Mouse (Mus musculus): ENCODE measurements around the gene Shb. TPM values are rescaled to one million over a fixed set of nuclear protein-coding genes. Genes with fewer than 3 reads are reported as not detected.
"Not testable (repeated sequence)": the region's sequence is repeated elsewhere in the genome, so short reads cannot be mapped to it uniquely, and the experiment has no call there.

Shb gene
- polyA plus RNA-seq, 1 experiment from 2014 or later = 11.1 TPM

DNA sequence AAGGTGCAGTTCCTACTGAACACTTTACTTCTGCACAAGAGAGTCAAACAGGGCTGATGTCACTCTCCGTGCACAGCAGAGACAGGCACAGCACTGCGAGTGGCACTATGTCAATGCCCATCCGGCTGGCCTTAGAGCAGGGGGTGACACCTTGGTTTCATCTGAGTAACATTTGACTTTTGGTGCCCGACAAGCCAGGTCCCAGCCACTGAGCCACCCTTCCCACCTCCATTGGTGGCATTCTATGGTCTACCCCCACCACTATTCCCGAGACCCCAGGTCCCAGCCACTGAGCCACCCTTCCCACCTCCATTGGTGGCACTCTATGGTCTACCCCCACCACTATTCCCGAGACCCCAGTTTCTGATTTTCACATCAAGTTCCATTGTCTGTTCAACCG is 128.2 kb downstream of the Shb start:
- H3K27me3 ChIP-seq (ENCODE audit: control insufficient read depth, insufficient read depth, low read length) = no peaks in the 10 kb centered on the region
- no peak for ATAC-seq (replicated peaks; ENCODE audit: insufficient number of reproducible peaks, low FRiP score, low TSS enrichment)
- H3K4me2 ChIP-seq = no peak overlapping the region
- H3K36me3 ChIP-seq (ENCODE audit: control insufficient read depth, insufficient read depth, low read length) = peaks cover 10% of the 10 kb centered on the region
- no peaks in the 10 kb centered on the region for H3K9me3 ChIP-seq (replicated peaks; ENCODE audit: control insufficient read depth, low read length)
- H3K27ac ChIP-seq (ENCODE audit: low read depth, low read length) = no peak overlapping the region
- no peak overlapping the region for H3K4me3 ChIP-seq (ENCODE audit: low read depth, low read length)
- H3K4me1 ChIP-seq (ENCODE audit: control insufficient read depth, insufficient read depth, low read length) = peaks cover 25% of the 10 kb centered on the region
- no peak overlapping the region for H3K9ac ChIP-seq (ENCODE audit: low read depth, low read length)
- 92% methylated on average over 7 of the region's 7 CpGs for WGBS (ENCODE audit: insufficient replicate concordance)

DNA sequence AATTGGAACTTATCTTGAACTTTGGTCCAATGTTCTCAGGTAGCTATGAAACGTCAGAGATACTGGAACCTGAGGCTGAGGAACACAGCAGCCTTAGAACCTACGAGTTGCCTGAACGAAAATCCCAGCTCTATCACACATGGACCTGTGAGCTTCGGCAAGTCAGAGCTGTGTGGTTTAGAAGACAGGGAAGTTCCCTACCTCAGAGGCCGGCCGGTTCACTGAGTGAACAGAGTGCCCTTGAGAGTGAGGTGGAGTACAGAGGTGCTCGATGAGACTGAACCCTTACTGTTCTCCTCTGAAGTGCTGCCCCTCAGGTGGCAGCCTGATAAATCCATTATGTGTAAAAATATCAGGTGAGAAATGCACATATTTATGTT is 128.8 kb downstream of the Shb start:
- Histone ChIP-seq H3K4me2 (no peak overlapping the region), H3K36me3 (ENCODE audit: control insufficient read depth, insufficient read depth, low read length) (peaks cover 15% of the 10 kb centered on the region), H3K9me3 (replicated peaks; ENCODE audit: control insufficient read depth, low read length) (no peaks in the 10 kb centered on the region), H3K4me3 (ENCODE audit: low read depth, low read length) (no peak overlapping the region), H3K4me1 (ENCODE audit: control insufficient read depth, insufficient read depth, low read length) (peaks cover 23% of the 10 kb centered on the region), H3K9ac (ENCODE audit: low read depth, low read length) (no peak overlapping the region), H3K27me3 (ENCODE audit: control insufficient read depth, insufficient read depth, low read length) (no peaks in the 10 kb centered on the region), H3K27ac (ENCODE audit: low read depth, low read length) (no peak overlapping the region)
- 83% methylated on average over 7 of the region's 7 CpGs for WGBS (ENCODE audit: insufficient replicate concordance)
- no peak for ATAC-seq (replicated peaks; ENCODE audit: insufficient number of reproducible peaks, low FRiP score, low TSS enrichment)

DNA sequence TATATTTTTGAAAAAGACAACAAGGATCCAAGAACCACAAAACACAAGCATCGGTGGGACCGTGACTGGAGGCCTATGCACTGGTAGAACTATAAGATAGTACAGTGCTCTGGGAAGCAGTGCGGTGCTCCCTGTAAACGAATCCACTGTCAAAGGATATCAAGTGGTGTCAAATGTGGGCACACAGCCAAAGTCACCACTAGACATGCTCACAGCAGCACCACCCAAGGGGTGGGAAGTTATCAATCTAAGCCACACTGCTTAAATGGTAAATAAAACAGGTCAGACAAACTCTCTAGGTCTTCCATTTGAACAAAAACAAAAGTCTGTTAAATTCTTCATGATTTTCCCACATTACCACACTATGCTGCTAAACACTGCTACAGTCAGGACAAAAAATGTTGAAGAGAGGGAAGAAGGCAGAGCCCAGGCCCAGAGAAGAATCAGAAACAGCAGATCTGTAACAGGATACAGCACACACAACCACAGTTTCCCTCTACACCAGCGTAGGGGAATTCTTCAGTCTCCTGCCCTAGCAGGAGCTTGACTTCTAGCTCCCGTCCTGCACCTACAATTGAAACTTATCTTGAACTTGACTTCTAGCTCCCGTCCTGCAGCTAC is 129.3 kb downstream of the Shb start:
- Histone ChIP-seq H3K36me3 (ENCODE audit: control insufficient read depth, insufficient read depth, low read length) (peaks cover 15% of the 10 kb centered on the region), H3K4me3 (ENCODE audit: low read depth, low read length) (no peak overlapping the region), H3K4me2 (no peak overlapping the region), H3K9me3 (replicated peaks; ENCODE audit: control insufficient read depth, low read length) (no peaks in the 10 kb centered on the region), H3K27ac (ENCODE audit: low read depth, low read length) (no peak overlapping the region), H3K9ac (ENCODE audit: low read depth, low read length) (no peak overlapping the region), H3K4me1 (ENCODE audit: control insufficient read depth, insufficient read depth, low read length) (peaks cover 23% of the 10 kb centered on the region), H3K27me3 (ENCODE audit: control insufficient read depth, insufficient read depth, low read length) (no peaks in the 10 kb centered on the region)
- ATAC-seq (replicated peaks; ENCODE audit: insufficient number of reproducible peaks, low FRiP score, low TSS enrichment) = no peak
- WGBS (ENCODE audit: insufficient replicate concordance) = 50% methylated on average over 7 of the region's 7 CpGs

DNA sequence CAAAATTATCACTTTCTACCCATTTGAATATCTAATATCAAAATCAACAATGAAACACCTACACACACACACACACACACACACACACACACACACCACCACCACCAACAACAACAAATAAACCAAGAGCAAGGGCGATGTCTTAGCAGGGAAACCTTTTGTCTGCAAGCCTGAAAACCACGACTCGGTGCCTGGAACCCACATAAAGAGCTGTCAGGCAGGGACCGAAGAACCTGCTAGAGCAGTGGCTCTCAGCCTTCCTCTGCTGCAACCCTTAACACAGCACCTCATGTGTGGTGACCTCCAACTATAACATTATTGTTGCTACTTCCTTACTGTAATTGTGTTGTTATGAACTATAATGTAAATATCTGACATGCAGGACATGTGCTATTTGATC is 130.0 kb downstream of the Shb start:
- Histone ChIP-seq H3K4me2 (0 out of 2 replicates have a peak overlapping the region, but pooled peaks have one; percentile 5), H3K27me3 (ENCODE audit: control insufficient read depth, insufficient read depth, low read length) (no peaks in the 10 kb centered on the region), H3K4me1 (ENCODE audit: control insufficient read depth, insufficient read depth, low read length) (peaks cover 21% of the 10 kb centered on the region), H3K9me3 (replicated peaks; ENCODE audit: control insufficient read depth, low read length) (no peaks in the 10 kb centered on the region), H3K9ac (ENCODE audit: low read depth, low read length) (no peak overlapping the region), H3K27ac (ENCODE audit: low read depth, low read length) (no peak overlapping the region), H3K36me3 (ENCODE audit: control insufficient read depth, insufficient read depth, low read length) (peaks cover 15% of the 10 kb centered on the region), H3K4me3 (ENCODE audit: low read depth, low read length) (no peak overlapping the region)
- WGBS (ENCODE audit: insufficient replicate concordance) = 93% methylated on average over 4 of the region's 4 CpGs
- no peak for ATAC-seq (replicated peaks; ENCODE audit: insufficient number of reproducible peaks, low FRiP score, low TSS enrichment)

DNA sequence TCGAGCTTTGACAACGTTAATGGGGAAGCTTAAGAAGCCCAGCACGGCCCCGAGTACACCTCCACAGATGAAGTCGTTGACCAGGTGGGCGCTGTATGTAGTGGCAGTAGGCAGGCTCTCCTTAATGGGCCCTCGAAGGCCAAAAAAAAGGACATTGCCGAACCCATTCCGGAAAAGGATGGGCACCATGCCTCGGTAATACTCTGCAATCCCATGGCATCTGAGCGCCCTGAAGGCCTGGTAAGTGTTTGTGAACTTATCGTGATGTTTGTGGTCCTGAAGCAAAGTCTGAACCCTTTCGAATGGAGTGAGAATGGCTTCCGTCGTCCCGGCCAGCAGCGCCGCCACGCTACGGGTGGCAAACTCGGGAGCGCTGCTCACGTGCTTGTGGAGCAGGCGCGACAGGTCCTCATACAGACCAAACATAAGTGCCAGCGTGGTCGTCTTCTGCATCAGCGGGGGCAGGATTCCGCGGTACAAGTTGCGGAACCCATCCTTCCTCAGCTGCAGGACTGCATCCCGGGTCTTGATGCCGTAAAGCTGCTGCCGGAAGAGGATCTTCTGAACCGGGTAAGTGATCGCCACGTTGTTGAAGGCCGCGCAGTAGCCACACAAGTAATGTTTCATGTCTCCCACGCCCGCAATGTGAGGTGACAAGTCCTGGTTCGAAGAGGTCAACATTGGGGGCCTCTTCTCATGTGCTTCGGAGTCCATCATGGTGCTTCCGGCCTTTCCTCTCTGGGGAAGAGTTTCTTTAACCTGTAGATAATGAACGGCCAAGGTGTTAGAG is 132.7 kb downstream of the Shb start:
- H3K27ac ChIP-seq (ENCODE audit: low read depth, low read length) = no peak overlapping the region
- H3K4me1 ChIP-seq (ENCODE audit: control insufficient read depth, insufficient read depth, low read length) = peaks cover 7% of the 10 kb centered on the region; the same call in 1 of the 2 replicates
- H3K4me3 ChIP-seq (ENCODE audit: low read depth, low read length) = no peak overlapping the region
- H3K4me2 ChIP-seq = no peak overlapping the region
- H3K9ac ChIP-seq (ENCODE audit: low read depth, low read length) = no peak overlapping the region
- ATAC-seq (replicated peaks; ENCODE audit: insufficient number of reproducible peaks, low FRiP score, low TSS enrichment) = no peak
- WGBS (ENCODE audit: insufficient replicate concordance) = 95% methylated on average over 45 of the region's 45 CpGs
- H3K27me3 ChIP-seq (ENCODE audit: control insufficient read depth, insufficient read depth, low read length) = no peaks in the 10 kb centered on the region
- H3K36me3 ChIP-seq (ENCODE audit: control insufficient read depth, insufficient read depth, low read length) = peaks cover 18% of the 10 kb centered on the region
- no peaks in the 10 kb centered on the region for H3K9me3 ChIP-seq (replicated peaks; ENCODE audit: control insufficient read depth, low read length)

DNA sequence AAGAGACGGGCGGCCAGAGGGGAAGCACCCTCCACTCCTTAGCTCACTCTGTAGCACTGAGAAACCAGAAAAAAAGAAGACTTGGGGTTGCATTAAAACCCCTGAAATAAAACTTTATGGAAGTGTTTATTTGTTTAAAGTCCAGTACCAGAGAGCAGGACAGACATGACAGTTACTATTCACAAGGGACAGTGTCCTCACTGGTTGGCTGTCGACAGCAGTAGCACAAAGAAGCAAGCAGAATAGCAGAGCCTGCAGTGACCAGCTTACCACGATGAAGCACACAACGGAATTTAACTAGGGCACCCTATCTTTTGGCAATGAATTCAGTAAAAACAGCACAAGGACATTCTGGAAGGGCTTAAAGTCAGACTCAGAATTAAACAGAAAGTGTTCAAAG is 134.0 kb downstream of the Shb start:
- not testable (repeated sequence) for H3K9me3 ChIP-seq (replicated peaks; ENCODE audit: control insufficient read depth, low read length); ATAC-seq (replicated peaks; ENCODE audit: insufficient number of reproducible peaks, low FRiP score, low TSS enrichment); H3K4me3 ChIP-seq (ENCODE audit: low read depth, low read length); H3K9ac ChIP-seq (ENCODE audit: low read depth, low read length); H3K4me2 ChIP-seq; H3K4me1 ChIP-seq (ENCODE audit: control insufficient read depth, insufficient read depth, low read length); H3K27me3 ChIP-seq (ENCODE audit: control insufficient read depth, insufficient read depth, low read length); H3K27ac ChIP-seq (ENCODE audit: low read depth, low read length)
- 85% methylated on average over 5 of the region's 5 CpGs for WGBS (ENCODE audit: insufficient replicate concordance)
- H3K36me3 ChIP-seq (ENCODE audit: control insufficient read depth, insufficient read depth, low read length) = peaks cover 18% of the 10 kb centered on the region

DNA sequence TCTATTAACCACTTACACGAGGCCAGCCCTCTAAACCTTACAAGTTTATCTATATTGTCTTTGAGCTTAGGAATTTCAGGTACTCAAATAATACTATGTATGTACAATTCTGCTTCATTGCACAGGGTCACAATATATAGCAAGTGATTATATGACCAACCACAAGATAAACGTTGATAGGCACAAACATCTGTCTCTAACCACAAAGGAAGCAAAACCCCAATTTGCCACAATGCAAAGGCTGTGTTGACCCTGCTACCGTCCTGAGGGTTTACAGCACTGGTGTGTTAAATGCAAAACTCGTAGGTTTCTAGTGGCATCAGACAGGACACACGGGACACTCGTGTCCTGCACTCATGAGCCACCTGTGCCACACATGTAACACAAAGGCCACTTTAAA is 136.1 kb downstream of the Shb start:
- not testable (repeated sequence) for H3K27ac ChIP-seq (ENCODE audit: low read depth, low read length); H3K4me2 ChIP-seq; ATAC-seq (replicated peaks; ENCODE audit: insufficient number of reproducible peaks, low FRiP score, low TSS enrichment); H3K4me1 ChIP-seq (ENCODE audit: control insufficient read depth, insufficient read depth, low read length); H3K9me3 ChIP-seq (replicated peaks; ENCODE audit: control insufficient read depth, low read length); H3K27me3 ChIP-seq (ENCODE audit: control insufficient read depth, insufficient read depth, low read length); H3K9ac ChIP-seq (ENCODE audit: low read depth, low read length); H3K4me3 ChIP-seq (ENCODE audit: low read depth, low read length)
- H3K36me3 ChIP-seq (ENCODE audit: control insufficient read depth, insufficient read depth, low read length) = peaks cover 18% of the 10 kb centered on the region
- WGBS (ENCODE audit: insufficient replicate concordance) = 88% methylated on average over 5 of the region's 6 CpGs

DNA sequence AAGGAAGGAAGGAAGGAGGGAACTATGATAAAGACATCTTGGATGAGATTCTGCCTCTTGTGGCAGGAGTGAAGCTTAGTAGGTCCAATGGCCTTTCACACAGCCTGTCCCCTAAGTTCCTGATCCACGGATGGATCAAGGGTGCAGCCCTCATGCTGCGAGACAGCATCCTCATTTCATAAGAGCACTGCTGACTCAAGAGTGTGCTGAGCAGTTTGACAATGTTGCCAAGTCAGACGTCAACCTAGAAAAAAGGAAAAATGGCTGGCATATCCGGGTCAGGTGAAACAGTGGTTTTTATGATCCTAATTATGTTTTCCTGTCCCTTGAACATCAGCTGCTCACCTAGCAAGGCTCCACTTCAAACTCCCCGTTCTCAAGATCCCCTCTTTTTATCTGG is 138.6 kb downstream of the Shb start:
- WGBS (ENCODE audit: insufficient replicate concordance) = 83% methylated on average over 5 of the region's 5 CpGs
- no peaks in the 10 kb centered on the region for H3K9me3 ChIP-seq (replicated peaks; ENCODE audit: control insufficient read depth, low read length)
- ATAC-seq (replicated peaks; ENCODE audit: insufficient number of reproducible peaks, low FRiP score, low TSS enrichment) = no peak
- no peak overlapping the region for H3K27ac ChIP-seq (ENCODE audit: low read depth, low read length)
- H3K4me1 ChIP-seq (ENCODE audit: control insufficient read depth, insufficient read depth, low read length) = no peaks in the 10 kb centered on the region
- H3K27me3 ChIP-seq (ENCODE audit: control insufficient read depth, insufficient read depth, low read length) = no peaks in the 10 kb centered on the region
- no peak overlapping the region for H3K9ac ChIP-seq (ENCODE audit: low read depth, low read length)
- no peak overlapping the region for H3K4me3 ChIP-seq (ENCODE audit: low read depth, low read length)
- H3K36me3 ChIP-seq (ENCODE audit: control insufficient read depth, insufficient read depth, low read length) = peaks cover 4% of the 10 kb centered on the region
- no peak overlapping the region for H3K4me2 ChIP-seq

DNA sequence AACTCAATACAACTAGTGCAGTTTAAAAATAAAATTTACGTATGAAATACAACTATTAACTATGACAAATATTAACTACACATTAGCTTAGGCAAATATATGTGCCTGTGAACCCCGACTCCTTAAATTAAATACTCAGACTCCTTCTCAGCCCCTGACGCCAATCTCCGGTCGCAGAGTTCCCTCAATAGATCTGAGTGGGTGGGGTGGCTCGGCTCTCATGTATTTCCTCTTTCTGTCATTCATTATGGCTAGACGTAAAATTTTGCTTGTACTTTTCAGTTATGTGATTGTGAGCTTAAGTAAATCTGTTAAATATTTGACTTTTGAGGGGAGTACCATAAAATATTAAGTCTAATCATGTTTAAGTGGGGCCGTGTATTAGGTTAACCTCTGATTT is 139.3 kb downstream of the Shb start:
- no peaks in the 10 kb centered on the region for H3K27me3 ChIP-seq (ENCODE audit: control insufficient read depth, insufficient read depth, low read length)
- H3K4me2 ChIP-seq = no peak overlapping the region
- no peak overlapping the region for H3K27ac ChIP-seq (ENCODE audit: low read depth, low read length)
- H3K36me3 ChIP-seq (ENCODE audit: control insufficient read depth, insufficient read depth, low read length) = peaks cover 3% of the 10 kb centered on the region; the same call in 1 of the 2 replicates
- no peak overlapping the region for H3K9ac ChIP-seq (ENCODE audit: low read depth, low read length)
- ATAC-seq (replicated peaks; ENCODE audit: insufficient number of reproducible peaks, low FRiP score, low TSS enrichment) = no peak
- WGBS (ENCODE audit: insufficient replicate concordance) = 85% methylated on average over 8 of the region's 8 CpGs
- no peaks in the 10 kb centered on the region for H3K4me1 ChIP-seq (ENCODE audit: control insufficient read depth, insufficient read depth, low read length)
- H3K9me3 ChIP-seq (replicated peaks; ENCODE audit: control insufficient read depth, low read length) = no peaks in the 10 kb centered on the region
- no peak overlapping the region for H3K4me3 ChIP-seq (ENCODE audit: low read depth, low read length)
